Mouse (Mus musculus): ENCODE data around the gene Ccdc57.
A peak's percentile ranks its signal among the peaks of the same experiment; 100 is the strongest.

DNA sequence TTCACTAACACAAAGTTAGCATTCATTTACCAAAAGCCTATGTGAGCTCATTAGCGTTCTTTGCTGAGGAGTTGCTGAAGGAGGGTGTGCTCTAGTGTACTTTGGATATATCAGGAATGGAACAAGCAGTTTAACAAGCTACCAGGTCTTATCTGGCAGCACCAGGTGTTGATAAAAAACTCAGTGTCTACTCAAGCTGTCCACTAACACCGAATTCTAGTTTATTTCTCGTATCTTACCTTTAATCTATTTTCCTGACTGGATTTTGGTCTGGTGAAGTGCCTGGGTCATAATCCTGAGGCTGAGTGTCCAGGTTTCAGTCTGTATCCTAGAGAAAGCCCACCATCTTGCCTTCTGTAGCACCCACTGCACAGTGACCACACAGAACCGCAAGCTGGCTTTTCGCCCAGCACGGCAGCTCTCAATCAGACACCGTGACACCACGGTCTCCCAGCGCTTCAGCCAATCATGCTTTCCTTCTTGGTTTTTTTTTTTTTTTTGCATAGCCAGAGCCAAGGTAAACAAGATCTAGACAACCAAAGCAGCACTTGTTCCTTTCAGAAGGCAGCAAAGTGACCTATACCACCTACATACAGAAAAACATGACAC lies 47.9 kb upstream of the Ccdc57 start:
- TF ChIP-seq CTCF (IDR thresholded peaks at IDR 0.05; ENCODE audit: low read depth) (no peak), EP300 (IDR thresholded peaks at IDR 0.05; ENCODE audit: low read depth) (peak; percentile 90)
